Mouse (Mus musculus) bone marrow, adult 2 months (tissue): ENCODE measurements around the gene Ntn1.

Experiments used
- CTCF ChIP-seq: fragments of 200-500 bp; IDR thresholded peaks from 2 replicates; pipeline ENCODE4 v1.5.1; 2011; ENCODE audit warnings: low read length, control low read depth; ENCODE audit not compliant: control insufficient read depth, insufficient read depth
- POLR2A ChIP-seq: fragments of 200-500 bp; IDR thresholded peaks from 2 replicates; pipeline ENCODE4 v1.6.1; 2011; ENCODE audit warnings: low read depth, mild to moderate bottlenecking, control low read depth, low read length, borderline replicate concordance; ENCODE audit not compliant: control insufficient read depth

DNA sequence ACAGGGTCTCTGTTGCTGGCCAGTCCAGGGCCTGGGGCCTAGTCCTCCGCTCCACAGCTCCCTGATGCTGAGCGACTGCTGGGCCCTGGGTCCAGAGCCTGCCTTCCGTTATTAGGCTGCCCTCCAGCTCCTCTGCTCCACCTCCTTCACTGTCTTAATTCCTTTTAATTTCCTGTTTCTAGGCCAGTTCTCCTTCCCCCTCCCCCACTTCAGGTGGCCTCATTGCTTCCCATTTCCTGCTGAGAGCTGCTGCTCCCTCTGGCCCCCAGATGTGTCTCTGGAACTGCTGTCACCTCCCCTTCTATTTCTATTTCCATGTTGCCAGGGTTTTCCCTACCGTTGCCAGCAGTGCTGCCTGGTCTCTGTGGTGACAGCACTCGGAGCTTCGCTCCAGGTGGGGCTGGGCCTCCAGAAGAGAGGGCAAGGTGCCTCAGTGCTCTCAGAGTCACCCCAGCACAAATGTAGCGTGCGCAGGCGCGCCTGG lies 204.9 kb downstream of the Ntn1 start:
- no peak for TF ChIP-seq POLR2A
- no peak for TF ChIP-seq CTCF
